Mouse (Mus musculus): Measurements from ENCODE around the gene Pnpla6. TPM values are rescaled to one million over a fixed set of nuclear protein-coding genes. Genes with fewer than 3 reads are reported as not detected.

Gene Pnpla6
- total RNA-seq, 1 experiment, result 125 TPM

- H3K36me3 ChIP-seq (ENCODE audit: control insufficient read depth, insufficient read depth, low read length, poor library complexity, severe bottlenecking), result peaks cover under 1% of the 10 kb centered on the region; the same call in 1 of the 2 replicates
- DNase-seq (ENCODE audit: low read depth, low spot score), result no peak
- TF ChIP-seq MAFK (IDR thresholded peaks at IDR 0.05; ENCODE audit: insufficient read depth, low read depth, low read length) (no peak), HCFC1 (IDR thresholded peaks at IDR 0.05; ENCODE audit: borderline replicate concordance, insufficient read depth, low read length) (no peak), CHD2 (IDR thresholded peaks at IDR 0.05; ENCODE audit: low read depth, low read length) (no peak), ZC3H11A (IDR thresholded peaks at IDR 0.05; ENCODE audit: borderline replicate concordance, low read depth, low read length) (no peak), ZNF384 (IDR thresholded peaks at IDR 0.05; ENCODE audit: low read depth, low read length) (no peak)
- H3K9ac ChIP-seq (ENCODE audit: insufficient read depth, low read depth, low read length, poor library complexity, severe bottlenecking), result no peak overlapping the region
- H3K27ac ChIP-seq (ENCODE audit: insufficient read depth, low read depth, low read length, poor library complexity, severe bottlenecking), result no peak overlapping the region
- H3K4me3 ChIP-seq (ENCODE audit: insufficient read depth in 1 of 2, low read depth in 1 of 2, low read length in 2 of 2, poor library complexity in 1 of 2, severe bottlenecking in 1 of 2), result no peak overlapping the region
- H3K9me3 ChIP-seq (ENCODE audit: control insufficient read depth, insufficient read depth, low read depth, low read length), result no peaks in the 10 kb centered on the region
- peaks cover 7 to 27% of the 10 kb centered on the region in 2 experiments for H3K4me1 ChIP-seq (ENCODE audit: control insufficient read depth in 2 of 2, insufficient read depth in 2 of 2, low read length in 2 of 2, poor library complexity in 1 of 2)
- in situ Hi-C loops (cut with MboI; ENCODE audit: low sequenced_read_pairs in 2 of 2, unreplicated experiment in 2 of 2), result no loop called here
Observed at GRCm38 (mm10) chr8:3593470-3593869, 78.3 kb downstream of the Pnpla6 start.

Other genes starting within 250 kb of the Pnpla6 start
- 9.3 and 17.5 TPM in 2 replicates for gene Insr, start 235.8 kb upstream of the Pnpla6 start, total RNA-seq (2012; rRNA removed)
- gene A430078G23Rik, start 162.0 kb upstream of the Pnpla6 start, total RNA-seq (2012; rRNA removed), result 0.18 and 0.69 TPM in 2 replicates
- 34.7 and 40.9 TPM in 2 replicates for gene Arhgef18, start 122.4 kb upstream of the Pnpla6 start, total RNA-seq (2012; rRNA removed)
- 3.2 and 5.5 TPM in 2 replicates for gene Pex11g, start 47.7 kb upstream of the Pnpla6 start, total RNA-seq (2012; rRNA removed)
- gene Tex45, start 44.5 kb upstream of the Pnpla6 start, total RNA-seq (2012; rRNA removed), result 0.16 TPM in 1 of 2 replicates, not detected in the other
- gene Zfp358, start 22.2 kb upstream of the Pnpla6 start, total RNA-seq (2012; rRNA removed), result 5.1 and 7.1 TPM in 2 replicates
- gene Mcoln1, start 14.9 kb upstream of the Pnpla6 start, total RNA-seq (2012; rRNA removed), result 48.6 and 79.9 TPM in 2 replicates
- gene C330021F23Rik, start 52.6 kb downstream of the Pnpla6 start, total RNA-seq (2012; rRNA removed), result 4.5 and 4.6 TPM in 2 replicates
- gene Camsap3, start 71.9 kb downstream of the Pnpla6 start, total RNA-seq (2012; rRNA removed), result 22.4 and 36.8 TPM in 2 replicates
- gene Xab2, start 105.9 kb downstream of the Pnpla6 start, total RNA-seq (2012; rRNA removed), result 76.0 and 78.9 TPM in 2 replicates
- gene Pet100, start 106.2 kb downstream of the Pnpla6 start, total RNA-seq (2012; rRNA removed), result 97.6 and 110 TPM in 2 replicates
- 0.79 and 0.89 TPM in 2 replicates for gene Pcp2, start 110.2 kb downstream of the Pnpla6 start, total RNA-seq (2012; rRNA removed)
- 38.5 and 50.5 TPM in 2 replicates for gene Stxbp2, start 115.6 kb downstream of the Pnpla6 start, total RNA-seq (2012; rRNA removed)
- 0.45 and 0.74 TPM in 2 replicates for gene Retn, start 140.4 kb downstream of the Pnpla6 start, total RNA-seq (2012; rRNA removed)
- gene Mcemp1, start 150.4 kb downstream of the Pnpla6 start, total RNA-seq (2012; rRNA removed), result 0.22 and 0.32 TPM in 2 replicates
- gene Fcor, start 157.0 kb downstream of the Pnpla6 start, total RNA-seq (2012; rRNA removed), result 11.6 TPM in 2 replicates
- gene Trappc5, start 160.9 kb downstream of the Pnpla6 start, total RNA-seq (2012; rRNA removed), result 20.4 and 29.0 TPM in 2 replicates
- 0.16 and 0.18 TPM in 2 replicates for gene Fcer2a, start 178.8 kb downstream of the Pnpla6 start, total RNA-seq (2012; rRNA removed)
- gene Clec4g, start 205.3 kb downstream of the Pnpla6 start, total RNA-seq (2012; rRNA removed), result not detected in 2 replicates
- gene Cd209a, start 233.6 kb downstream of the Pnpla6 start, total RNA-seq (2012; rRNA removed), result not detected in 2 replicates

Measured in ES-E14 (cell line).